Mouse (Mus musculus) lung, postnatal 14 days (tissue): ENCODE results near the gene Icosl.
A peak's percentile ranks its signal among the peaks of the same experiment; 100 is the strongest.
"Not testable (repeated sequence)": the region's sequence is repeated elsewhere in the genome, so short reads cannot be mapped to it uniquely, and the experiment has no call there.

ENCODE experiments used
- DNase-seq: peaks from one replicate; pipeline ENCODE4 v3.0.0; 2021

Gene Icosl

GRCm38 (mm10) chr10:78077862-78078261, 8.8 kb downstream of the Icosl start:
- no peak for DNase-seq

DNA sequence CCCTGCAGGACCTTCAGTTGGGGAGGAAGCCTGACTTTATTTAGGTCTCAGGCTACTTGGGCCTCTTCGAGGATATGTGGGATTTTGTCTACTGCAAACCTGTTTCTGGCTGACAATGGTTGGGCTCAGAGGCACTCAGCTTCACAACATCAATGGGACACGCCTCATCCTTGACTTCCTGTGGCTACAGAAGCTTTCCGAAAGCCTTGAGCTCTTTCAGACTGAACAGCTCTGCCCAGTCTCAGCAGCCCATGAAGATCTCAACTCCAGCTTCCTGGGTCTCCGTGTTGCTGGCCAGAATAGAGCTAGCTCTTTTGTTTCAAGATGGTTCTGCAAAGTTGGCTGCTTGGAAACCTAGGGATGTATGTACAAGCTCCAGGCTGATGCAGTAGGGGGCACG, 9.2 kb downstream of the Icosl start:
- DNase-seq: no peak

DNA sequence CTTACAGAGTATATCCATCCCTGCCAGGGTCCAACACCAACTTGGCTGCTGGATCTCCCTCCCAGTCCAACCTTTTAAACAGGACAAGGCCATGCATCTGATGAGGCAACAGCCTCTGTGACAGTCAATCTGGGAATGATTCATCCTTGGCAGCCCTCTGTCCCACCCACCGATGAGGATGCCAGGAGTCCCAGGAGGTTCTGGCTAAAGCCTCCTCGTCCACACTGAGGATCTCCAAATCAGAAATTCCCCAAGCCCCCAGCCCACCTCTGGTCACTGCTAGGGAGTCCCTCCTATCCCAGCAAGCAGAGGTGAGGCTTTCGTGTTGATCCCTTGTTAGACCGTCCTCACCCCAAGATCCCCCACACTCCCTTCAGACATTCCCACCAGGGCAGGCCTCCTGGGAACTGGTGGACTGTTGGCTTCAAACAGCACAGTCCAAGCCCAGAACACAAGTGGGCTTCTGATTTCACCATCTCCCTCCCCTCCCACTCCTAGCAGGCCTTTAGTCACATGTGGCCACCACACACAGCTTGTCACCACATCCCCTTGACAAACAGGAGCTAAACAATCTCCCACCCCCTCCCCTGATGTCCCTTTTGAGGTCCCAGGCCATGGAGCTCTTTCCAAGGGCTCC, 11.0 kb downstream of the Icosl start:
- DNase-seq: peak; percentile 55

DNA sequence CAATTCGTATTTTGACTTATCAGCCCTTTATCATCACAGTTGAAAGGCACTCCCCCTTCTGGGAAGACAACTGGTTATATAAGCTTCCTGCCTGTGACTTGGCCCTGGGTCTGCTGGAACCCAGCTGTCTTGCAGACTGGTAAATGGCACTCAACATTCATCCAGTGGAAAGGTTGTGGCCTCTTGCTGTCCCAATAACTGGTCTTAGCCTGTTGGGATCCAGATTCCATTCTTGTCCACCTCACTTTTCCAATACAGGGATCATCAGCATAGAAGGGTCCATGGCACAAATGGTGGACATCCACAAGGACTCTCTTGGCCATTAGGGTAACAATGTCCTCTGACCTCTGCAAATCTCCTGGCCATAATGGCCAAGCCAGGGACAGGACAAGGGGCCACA, 15.0 kb downstream of the Icosl start:
- no peak for DNase-seq

GRCm38 (mm10) chr10:78085711-78086110, 16.6 kb downstream of the Icosl start:
- no peak for DNase-seq

DNA sequence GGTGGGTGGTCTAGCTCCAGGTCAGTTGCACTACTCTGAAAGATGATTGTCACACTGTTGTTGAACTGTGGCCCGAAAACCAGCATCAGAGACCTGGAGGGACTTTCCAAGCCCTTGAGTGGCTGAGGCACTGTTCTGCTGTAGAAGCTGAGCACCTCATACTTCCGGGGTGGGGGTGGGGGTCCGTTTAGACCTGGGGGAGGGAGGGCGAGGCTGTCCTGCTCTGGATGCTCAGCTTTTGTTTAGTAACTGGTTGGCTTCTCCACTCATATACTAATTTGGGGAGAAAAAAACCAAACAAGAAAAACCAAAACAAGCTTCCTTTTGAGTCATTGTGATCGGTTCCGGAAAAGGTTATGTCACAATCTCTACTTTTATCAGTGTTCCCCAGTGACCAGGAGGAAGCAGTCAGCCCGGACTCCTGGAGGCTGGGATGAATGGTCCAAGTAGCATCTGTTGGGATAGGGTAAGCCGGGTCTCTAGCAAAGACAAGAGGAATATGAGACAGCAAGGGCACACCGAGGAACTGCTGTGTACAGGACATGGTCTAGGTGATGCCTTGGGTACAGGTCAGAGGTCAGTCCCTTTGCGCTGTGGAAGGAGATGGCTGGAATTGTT, 17.5 kb downstream of the Icosl start:
- no peak for DNase-seq

- no peak for DNase-seq
Observed at GRCm38 (mm10) chr10:78087101-78087511, 18.0 kb downstream of the Icosl start.

DNA sequence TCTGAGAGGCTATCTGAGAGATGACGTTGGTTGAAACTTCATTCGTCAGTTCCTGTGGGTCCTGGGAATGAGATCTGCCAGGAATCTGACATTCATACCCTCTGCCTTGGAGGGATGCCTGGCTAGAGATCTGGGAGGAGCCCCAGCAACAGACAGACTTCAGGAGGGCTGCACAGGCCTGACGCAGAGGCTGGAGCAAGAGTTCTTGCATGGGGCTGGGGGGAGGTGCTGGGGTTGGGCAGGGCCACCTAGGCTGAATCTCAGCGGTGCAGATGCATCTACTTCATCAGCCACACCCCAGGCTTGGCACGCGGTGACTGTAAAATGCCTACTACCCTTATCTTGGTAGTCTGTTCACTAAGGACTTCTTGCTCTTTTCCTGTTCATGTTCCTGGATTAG, 21.1 kb downstream of the Icosl start:
- no peak for DNase-seq

DNA sequence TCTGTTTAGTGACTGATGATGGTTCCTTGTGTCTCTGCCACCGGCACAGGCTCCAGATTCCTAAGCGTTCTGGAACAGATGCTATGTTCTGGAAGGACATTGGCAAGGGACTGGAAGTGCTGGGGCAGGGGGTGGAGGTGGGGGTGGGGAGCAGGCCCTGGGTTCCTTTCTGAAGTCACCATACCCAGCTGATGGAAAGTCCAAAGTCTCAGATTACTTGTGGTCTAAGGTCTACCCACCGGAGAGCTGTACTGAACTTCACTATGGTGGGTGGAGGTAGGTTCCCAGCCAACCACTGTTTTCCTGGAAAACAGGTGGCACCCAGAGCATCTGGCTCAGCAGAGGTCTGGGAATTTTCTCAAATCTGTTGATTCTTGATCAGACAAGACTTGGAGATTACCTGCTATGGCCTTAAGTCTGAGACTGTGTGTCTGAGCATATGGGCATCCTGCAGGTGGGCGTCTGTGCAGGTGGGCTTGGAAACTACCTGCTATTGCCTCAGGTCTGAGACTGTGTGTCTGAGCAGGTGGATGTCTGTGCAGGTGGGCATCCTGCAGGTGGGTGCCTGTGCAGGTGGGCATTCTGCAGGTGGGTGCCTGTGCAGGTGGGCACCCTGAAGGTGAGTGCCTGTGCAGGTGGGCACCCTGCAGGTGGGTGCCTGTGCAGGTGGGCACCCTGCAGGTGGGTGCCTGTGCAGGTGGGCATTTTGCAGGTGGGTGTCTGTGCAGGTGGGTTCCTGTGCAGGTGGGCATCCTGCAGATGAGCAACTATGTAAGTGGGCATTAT, 21.8 kb downstream of the Icosl start:
- DNase-seq: no peak

DNA sequence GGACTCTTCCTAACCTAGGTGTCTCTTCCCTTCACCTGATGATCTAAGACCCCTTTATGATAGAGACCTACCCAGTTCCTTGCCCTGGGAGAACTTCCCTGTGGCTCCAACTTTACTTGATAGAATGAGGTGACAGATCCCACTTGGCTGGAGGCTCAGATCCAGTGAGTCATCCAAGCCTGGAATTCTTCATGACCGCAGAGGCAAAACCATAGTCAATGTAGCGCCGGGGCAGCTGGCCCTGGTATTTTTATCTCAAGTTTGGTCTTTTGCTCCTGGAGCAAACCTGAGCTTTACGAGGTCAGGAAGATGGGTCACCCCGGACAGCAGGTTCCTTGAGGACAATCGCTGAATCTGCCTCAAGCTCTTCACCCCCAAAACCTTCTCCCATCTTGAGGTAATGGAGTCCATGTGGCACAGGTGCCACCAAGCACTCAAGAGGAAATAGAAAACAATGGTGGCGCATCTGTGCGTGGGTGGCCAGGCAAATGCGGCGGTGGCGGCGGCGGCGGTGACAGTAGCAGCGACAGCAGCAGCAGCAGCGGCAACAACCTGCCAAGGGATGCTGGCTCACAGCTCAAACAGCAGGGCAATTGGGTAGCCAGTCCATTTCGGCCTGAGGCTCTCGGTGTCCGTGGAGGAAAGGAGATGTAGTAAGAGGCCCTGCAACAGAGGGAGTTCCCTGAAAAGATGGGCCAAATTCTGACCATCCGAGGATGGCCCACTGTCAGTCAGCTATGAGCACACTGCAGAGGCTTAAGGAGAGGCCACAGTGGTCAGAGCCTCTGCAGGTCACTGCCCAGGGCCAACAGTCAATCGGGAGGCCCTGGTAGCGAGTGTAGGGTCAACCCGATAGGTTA, 23.0 kb downstream of the Icosl start:
- DNase-seq: no peak

DNA sequence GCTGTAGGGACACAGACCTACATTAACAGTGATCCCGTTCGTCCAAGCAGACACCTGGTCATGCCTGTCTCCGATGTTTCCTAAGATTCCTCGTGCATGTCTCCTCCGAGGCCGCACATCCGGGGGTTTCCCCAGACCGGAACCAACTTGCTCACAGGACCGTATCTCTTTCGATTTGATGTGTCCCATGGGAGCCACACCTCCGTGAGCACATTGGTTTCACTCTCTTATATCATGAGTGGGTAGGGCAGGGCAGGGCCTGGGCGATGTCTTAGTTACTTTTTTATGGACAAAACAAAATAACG, 23.6 kb downstream of the Icosl start:
- no peak for DNase-seq

- DNase-seq: no peak
Observed at GRCm38 (mm10) chr10:78095221-78095620, 26.1 kb downstream of the Icosl start.

GRCm38 (mm10) chr10:78095954-78096931, 27.1 kb downstream of the Icosl start:
- no peak for DNase-seq

DNA sequence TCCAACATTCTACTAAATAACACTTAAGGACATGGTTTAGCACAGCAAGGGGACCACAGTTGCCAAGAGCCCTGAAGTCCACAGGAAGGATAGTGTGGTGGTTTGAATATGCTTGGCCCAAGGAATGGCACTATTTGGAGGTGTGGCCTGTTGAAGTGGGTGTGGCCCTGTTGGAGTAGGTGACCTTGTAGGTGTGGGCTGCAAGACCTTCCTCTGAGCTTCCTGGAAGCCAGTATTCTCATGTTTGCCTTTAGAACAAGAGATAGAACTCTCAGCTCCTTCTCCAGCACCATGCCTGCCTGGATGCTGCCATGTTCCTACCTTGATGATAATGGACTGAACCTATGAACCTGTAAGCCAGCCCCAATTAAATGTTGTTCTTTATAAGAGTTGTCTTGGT, 30.8 kb downstream of the Icosl start:
- not testable (repeated sequence) for DNase-seq

- no peak for DNase-seq
Observed at GRCm38 (mm10) chr10:78100989-78101780, 32.1 kb downstream of the Icosl start.

DNA sequence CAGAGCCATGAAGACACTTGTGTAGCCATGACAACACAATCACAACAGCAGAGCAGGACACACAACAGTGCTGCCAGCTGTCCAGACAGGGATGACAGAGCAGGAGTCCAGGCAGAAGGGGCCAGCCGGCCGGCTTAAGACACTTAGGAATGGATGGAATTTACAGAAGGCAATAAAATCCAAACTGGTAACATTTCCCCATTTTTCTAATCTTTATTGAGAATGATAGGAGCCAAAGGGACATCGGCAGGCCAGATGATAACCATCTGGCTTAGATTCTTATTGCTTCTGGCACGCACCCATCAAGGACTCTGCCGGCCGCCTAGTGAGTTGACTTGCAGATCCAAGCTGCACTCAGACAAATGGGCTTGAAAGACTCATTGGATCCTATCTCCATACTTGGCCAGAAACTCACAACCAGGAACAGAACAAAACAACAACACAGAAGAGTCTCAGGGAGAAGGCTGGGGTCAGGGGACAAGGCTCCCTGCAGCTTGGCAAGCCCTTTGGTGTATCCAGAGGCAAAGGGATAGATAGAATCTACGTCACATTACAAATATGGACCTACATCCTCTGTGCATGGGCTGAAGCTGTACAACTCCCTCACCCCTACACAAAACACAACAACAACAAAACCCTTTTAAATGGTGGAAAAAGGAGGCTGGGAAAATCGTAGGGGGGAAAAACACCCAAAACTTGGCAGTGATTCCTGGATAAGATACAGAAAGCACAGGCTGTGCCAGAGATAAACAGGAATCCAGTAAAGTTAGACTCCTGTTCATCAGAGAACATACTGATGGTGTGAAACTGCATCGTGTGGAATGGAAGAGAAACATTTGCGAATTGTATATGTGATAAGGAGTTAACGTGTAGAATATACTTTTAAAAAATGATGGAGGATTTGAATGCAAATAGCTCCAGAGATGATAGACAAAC, 35.7 kb downstream of the Icosl start:
- peak; percentile 55 for DNase-seq

GRCm38 (mm10) chr10:78105548-78105947, 36.4 kb downstream of the Icosl start:
- no peak for DNase-seq

DNA sequence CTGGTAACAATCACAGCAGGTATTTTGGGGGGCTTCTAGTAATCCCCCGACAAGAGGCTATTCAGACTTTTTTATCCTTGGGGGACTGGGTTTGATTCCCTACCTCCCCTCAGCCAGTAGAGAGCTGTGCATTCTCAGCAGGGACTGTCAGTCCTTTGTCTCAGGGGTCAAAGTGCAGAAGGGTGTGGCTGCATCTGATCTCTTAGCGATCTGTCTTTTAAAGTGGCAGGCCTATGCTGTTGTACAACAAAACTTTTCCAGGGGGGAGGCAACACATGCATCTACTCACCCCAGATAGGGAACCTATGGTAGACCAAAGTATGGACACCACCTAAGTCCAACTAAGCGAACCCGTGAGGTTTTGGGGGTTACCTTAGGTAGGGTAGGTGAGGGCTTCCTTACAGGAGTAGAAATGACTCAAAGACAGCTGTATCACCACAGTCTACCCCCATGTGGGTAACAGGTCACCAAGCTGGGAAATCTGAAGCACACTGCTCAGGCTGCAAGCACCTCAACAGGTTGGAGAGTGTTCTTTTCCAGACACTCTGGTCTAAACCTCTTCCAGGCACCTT, 45.5 kb downstream of the Icosl start:
- DNase-seq: no peak

GRCm38 (mm10) chr10:78115153-78115552, 46.1 kb downstream of the Icosl start:
- no peak for DNase-seq

- no peak for DNase-seq
Observed at GRCm38 (mm10) chr10:78119422-78119821, 50.3 kb downstream of the Icosl start.
